Mouse (Mus musculus): ENCODE measurements around the gene Copg2. TPM values are rescaled to one million over a fixed set of nuclear protein-coding genes. Genes with fewer than 3 reads are reported as not detected.

Gene Copg2
- polyA plus RNA-seq, 1 experiment from 2014 or later: 25.2 TPM

DNA sequence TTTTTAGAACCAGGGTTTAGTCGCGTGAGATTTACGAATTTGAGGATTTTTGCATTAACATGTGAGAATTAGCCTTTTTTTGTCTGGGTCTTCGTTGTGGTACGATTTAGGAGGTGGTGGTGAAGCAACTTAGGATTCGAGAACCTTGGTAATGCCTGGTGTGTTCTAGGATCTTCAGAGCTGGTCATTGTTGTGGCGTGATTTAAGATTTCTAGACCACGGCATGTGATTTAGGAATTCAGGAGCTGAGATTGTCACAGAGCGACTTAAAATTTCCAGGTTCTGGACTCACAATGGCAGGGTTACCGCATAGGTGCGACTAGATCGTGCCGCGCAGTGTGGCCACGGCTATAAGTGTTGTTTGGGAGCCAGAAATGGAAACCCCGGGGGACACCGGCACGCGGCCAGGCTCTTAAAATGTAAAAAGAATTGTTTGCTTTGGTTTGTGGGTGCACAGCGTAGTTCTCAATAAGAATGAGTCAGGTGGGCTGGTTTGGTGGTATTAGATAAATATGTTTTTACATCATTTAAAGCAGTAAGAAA, 158.1 kb downstream of the Copg2 start:
- no peak for ATAC-seq
- WGBS: 49% methylated on average over 20 of the region's 20 CpGs
- Histone ChIP-seq H3K4me3 (ENCODE audit: low read length) (peak overlapping the region; percentile 63), H3K9me3 (ENCODE audit: control insufficient read depth, low read length) (peaks cover 34% of the 10 kb centered on the region), H3K36me3 (ENCODE audit: control insufficient read depth, insufficient read depth, low read length) (peaks cover 13% of the 10 kb centered on the region), H3K4me2 (ENCODE audit: low read length) (peak overlapping the region; percentile 59), H3K27me3 (replicated peaks; ENCODE audit: control insufficient read depth, insufficient read depth, low read length) (no peaks in the 10 kb centered on the region), H3K4me1 (ENCODE audit: control insufficient read depth, insufficient read depth, low read depth, low read length) (peaks cover 4% of the 10 kb centered on the region; the same call in 1 of the 2 replicates), H3K9ac (ENCODE audit: low read depth, low read length) (peak overlapping the region; percentile 78), H3K27ac (ENCODE audit: low read depth, low read length) (peak overlapping the region; percentile 90)

DNA sequence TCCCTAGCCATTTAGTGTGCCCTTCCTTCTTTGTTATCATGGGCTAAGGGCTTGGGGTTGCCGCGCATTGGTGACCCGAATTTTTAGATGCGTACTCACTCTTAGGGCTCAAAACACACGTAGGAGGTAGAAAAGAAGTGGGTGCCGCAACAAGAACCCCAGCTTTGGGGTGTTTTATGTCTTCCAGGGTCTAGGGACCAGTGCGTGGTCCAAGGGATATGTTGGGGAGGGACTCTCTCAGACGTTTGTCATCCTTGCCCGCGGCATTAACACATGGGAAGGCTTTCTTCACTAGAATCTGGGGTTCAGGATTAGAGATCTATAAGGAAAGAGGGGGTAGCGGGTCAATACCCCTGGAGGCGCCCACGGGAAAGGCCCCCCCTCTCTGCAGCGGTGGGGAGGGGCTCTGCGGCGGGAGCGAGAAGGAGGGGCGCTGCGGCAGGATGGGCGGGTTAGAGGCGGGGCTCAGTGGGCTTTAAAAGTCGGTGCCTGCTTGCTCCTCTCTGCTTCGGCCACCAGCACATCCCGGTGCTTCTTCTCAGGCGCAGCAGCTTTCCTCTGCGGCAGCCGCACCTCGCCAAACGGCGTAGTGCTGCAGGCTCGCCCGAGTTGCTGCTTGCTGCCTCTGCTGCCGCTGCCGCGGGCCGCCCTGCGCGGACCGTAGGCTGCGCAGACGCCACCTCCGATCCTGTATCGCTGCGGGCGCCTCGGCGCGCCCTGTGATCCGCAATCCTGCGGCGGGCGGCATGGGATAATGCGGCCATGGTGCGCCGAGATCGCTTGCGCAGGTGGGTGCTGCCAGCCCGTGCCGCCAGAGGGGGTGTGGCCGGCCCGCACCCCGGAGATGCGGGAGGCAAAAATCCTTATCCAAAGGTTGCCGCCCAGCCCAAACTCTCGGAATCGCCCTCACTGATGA, 158.8 kb downstream of the Copg2 start:
- peak overlapping the region; percentile 78 for H3K9ac ChIP-seq (ENCODE audit: low read depth, low read length)
- no peaks in the 10 kb centered on the region for H3K27me3 ChIP-seq (replicated peaks; ENCODE audit: control insufficient read depth, insufficient read depth, low read length)
- peak overlapping the region; percentile 59 for H3K4me2 ChIP-seq (ENCODE audit: low read length)
- H3K9me3 ChIP-seq (ENCODE audit: control insufficient read depth, low read length): peaks cover 34% of the 10 kb centered on the region
- peak; percentile 88 for ATAC-seq
- 47% methylated on average over 64 of the region's 66 CpGs for WGBS
- H3K4me3 ChIP-seq (ENCODE audit: low read length): peak overlapping the region; percentile 63
- H3K27ac ChIP-seq (ENCODE audit: low read depth, low read length): peak overlapping the region; percentile 90
- peaks cover 5% of the 10 kb centered on the region for H3K36me3 ChIP-seq (ENCODE audit: control insufficient read depth, insufficient read depth, low read length)
- peaks cover 4% of the 10 kb centered on the region; the same call in 1 of the 2 replicates for H3K4me1 ChIP-seq (ENCODE audit: control insufficient read depth, insufficient read depth, low read depth, low read length)

DNA sequence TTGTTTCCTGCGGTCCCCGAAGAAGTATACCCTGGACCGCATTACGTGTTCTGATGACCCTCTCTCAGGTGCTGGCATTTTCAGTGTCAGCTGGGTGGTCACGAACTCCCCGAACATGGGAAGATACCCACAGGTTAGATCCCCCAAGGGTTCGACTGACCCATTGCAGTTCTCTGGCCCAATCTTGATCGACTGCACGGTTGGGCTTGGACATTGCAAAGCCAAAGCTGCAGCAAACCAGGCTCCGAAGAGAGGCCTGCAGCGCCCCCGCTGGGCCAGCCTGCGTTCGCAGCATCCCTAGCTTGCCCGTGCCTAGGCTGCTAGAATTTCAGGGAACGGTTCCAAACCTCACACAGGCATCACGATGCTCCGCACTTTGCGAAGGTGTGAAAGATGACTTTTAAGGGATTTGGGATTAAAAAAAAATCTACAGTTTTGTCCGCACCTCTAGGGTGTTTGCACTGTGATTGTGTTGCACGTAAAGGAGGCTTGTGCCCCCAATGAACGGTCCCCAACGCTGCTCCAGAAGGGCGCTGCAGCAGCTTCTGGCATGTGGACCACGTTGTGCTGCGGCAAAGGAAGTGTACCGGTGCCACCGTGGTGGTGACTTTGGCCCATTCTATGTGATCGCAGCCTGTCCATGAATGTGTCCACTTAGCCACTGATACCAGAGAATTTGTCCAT, 159.6 kb downstream of the Copg2 start:
- no peaks in the 10 kb centered on the region for H3K27me3 ChIP-seq (replicated peaks; ENCODE audit: control insufficient read depth, insufficient read depth, low read length)
- peak overlapping the region; percentile 68 for H3K9ac ChIP-seq (ENCODE audit: low read depth, low read length)
- H3K4me1 ChIP-seq (ENCODE audit: control insufficient read depth, insufficient read depth, low read depth, low read length): peaks cover 4% of the 10 kb centered on the region; the same call in 1 of the 2 replicates
- no peaks in the 10 kb centered on the region for H3K36me3 ChIP-seq (ENCODE audit: control insufficient read depth, insufficient read depth, low read length)
- H3K9me3 ChIP-seq (ENCODE audit: control insufficient read depth, low read length): peaks cover 34% of the 10 kb centered on the region
- peak overlapping the region; percentile 63 for H3K4me3 ChIP-seq (ENCODE audit: low read length)
- H3K4me2 ChIP-seq (ENCODE audit: low read length): peak overlapping the region; percentile 59
- ATAC-seq: peak; percentile 87
- peak overlapping the region; percentile 72 for H3K27ac ChIP-seq (ENCODE audit: low read depth, low read length)
- WGBS: 54% methylated on average over 29 of the region's 29 CpGs

DNA sequence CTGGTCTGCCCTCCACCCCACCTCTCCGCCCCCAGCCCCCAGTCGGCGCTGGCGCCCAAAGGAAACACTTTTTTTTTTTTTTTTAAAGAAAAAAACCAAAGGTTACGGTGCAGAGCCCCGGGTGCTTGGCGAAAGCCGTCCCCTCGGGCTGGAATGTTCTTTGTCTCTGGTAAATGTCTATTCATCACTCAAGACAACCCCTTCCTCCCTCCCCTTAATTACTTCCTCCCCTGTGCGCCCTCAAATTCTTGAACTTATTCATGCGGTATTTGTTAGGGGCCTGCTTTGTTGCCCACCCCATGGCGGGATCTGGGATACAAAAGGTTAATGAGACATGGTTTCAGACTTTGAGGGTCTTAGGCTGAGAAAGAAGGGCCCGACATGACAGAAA, 160.2 kb downstream of the Copg2 start:
- Histone ChIP-seq H3K9me3 (ENCODE audit: control insufficient read depth, low read length) (peaks cover 34% of the 10 kb centered on the region), H3K4me3 (ENCODE audit: low read length) (no peak overlapping the region)
- no peak for ATAC-seq

DNA sequence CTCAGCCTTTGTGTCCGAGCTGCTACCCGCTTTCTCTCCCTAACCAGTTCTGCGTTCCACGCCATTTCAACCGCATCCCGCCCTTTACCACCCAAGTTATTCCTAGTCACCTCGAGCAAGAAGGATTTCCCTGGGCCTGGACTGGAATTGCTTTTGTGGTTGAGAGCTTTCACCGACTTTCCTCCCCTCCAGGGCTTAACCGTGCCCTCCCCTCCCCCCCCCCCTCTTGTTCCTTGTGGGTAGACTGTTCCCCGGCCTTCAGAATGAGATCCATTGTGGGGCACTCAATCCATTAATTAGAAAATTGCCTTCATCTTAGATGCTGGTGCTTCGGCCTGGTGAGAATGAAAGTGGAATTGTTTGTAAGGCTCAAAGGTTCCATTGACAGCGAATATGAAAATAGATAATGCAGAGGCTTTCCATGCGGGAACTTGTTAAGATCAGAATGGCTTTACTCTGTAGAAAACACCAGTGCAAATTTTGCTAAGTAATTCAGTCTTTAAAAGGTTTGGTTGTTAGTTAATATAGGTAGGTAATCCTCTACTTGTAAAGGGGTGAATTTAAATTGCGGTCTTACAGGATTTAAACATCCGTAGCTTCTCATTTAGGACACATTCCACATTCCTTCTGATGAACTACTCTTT, 160.7 kb downstream of the Copg2 start:
- Histone ChIP-seq H3K9me3 (ENCODE audit: control insufficient read depth, low read length) (peaks cover 34% of the 10 kb centered on the region), H3K36me3 (ENCODE audit: control insufficient read depth, insufficient read depth, low read length) (no peaks in the 10 kb centered on the region), H3K4me1 (ENCODE audit: control insufficient read depth, insufficient read depth, low read depth, low read length) (peaks cover 4% of the 10 kb centered on the region; the same call in 1 of the 2 replicates), H3K4me3 (ENCODE audit: low read length) (peak overlapping the region; percentile 13; the same call in 1 of the 2 replicates), H3K27me3 (replicated peaks; ENCODE audit: control insufficient read depth, insufficient read depth, low read length) (no peaks in the 10 kb centered on the region), H3K4me2 (ENCODE audit: low read length) (peak overlapping the region; percentile 25), H3K27ac (ENCODE audit: low read depth, low read length) (peak overlapping the region; percentile 54), H3K9ac (ENCODE audit: low read depth, low read length) (peak overlapping the region; percentile 20; the same call in 1 of the 2 replicates)
- no peak for ATAC-seq
- WGBS: 51% methylated on average over 15 of the region's 15 CpGs

More for the DNA sequence above, 160.2 kb downstream of the Copg2 start:
- Histone ChIP-seq H3K4me1 (ENCODE audit: control insufficient read depth, insufficient read depth, low read depth, low read length) (peaks cover 4% of the 10 kb centered on the region; the same call in 1 of the 2 replicates), H3K27me3 (replicated peaks; ENCODE audit: control insufficient read depth, insufficient read depth, low read length) (no peaks in the 10 kb centered on the region), H3K36me3 (ENCODE audit: control insufficient read depth, insufficient read depth, low read length) (no peaks in the 10 kb centered on the region), H3K4me2 (ENCODE audit: low read length) (peak overlapping the region; percentile 18; the same call in 1 of the 2 replicates), H3K9ac (ENCODE audit: low read depth, low read length) (no peak overlapping the region), H3K27ac (ENCODE audit: low read depth, low read length) (peak overlapping the region; percentile 41)
- WGBS: 54% methylated on average over 13 of the region's 13 CpGs

DNA sequence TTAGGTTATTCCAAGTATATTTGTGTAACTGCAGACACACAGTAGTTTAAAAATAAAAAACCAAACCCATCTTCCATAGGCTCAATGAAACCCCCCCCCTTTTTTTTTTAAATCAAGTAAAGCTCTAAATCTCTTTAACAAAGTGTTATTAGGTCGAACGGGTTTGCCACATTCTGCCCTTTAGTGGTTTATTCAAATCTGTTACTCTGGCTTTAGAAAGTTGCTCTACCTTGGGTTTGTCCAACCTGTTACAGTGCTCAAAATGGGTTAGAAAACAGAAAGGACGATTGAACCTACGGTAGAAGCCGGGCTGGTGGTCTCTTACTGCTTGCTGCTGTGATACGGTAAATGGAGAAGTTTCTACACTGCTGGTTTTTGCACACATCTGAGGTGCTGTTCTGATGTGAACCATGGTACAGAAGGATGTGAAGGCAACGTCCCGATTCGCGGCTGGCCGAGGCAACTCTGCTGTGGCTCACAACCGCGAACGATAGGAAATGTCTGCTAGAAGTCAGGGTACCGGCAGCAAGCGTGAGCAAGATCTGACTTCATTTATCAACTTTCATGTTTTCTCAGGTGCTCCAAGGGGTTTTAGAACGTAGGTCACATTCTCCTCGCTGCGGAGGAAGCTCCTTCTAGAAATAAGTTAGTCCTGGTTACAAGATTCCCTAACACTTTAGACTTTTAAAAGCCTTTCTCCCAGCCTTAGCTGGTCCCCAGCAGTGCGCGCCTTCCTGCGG, 161.4 kb downstream of the Copg2 start:
- ATAC-seq: no peak
- H3K27ac ChIP-seq (ENCODE audit: low read depth, low read length): peak overlapping the region; percentile 54
- H3K4me2 ChIP-seq (ENCODE audit: low read length): peak overlapping the region; percentile 25
- peaks cover 34% of the 10 kb centered on the region for H3K9me3 ChIP-seq (ENCODE audit: control insufficient read depth, low read length)
- no peaks in the 10 kb centered on the region for H3K27me3 ChIP-seq (replicated peaks; ENCODE audit: control insufficient read depth, insufficient read depth, low read length)
- H3K9ac ChIP-seq (ENCODE audit: low read depth, low read length): peak overlapping the region; percentile 20
- no peaks in the 10 kb centered on the region for H3K4me1 ChIP-seq (ENCODE audit: control insufficient read depth, insufficient read depth, low read depth, low read length)
- H3K4me3 ChIP-seq (ENCODE audit: low read length): peak overlapping the region; percentile 13; the same call in 1 of the 2 replicates
- WGBS: 52% methylated on average over 22 of the region's 22 CpGs
- no peaks in the 10 kb centered on the region for H3K36me3 ChIP-seq (ENCODE audit: control insufficient read depth, insufficient read depth, low read length)

DNA sequence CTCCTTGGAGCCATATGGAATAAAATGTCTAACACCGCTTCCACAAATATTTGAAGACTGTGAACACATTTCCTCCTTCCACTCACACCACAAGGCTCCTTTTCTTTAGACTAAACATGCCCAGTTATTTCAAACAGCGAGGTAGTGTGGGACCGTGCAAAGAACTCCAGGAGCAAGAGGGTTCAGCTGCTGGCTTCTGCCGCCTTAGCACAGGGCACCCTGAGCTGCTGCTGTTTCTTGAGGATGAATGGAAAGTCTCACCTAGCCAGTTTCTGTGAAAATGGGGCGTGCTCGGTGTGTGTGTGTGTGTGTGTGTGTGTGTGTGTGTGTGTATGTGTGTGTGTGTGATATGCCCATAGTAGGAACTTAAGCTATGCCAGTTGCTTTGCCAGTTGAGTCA, 162.1 kb downstream of the Copg2 start:
- Histone ChIP-seq H3K4me2 (ENCODE audit: low read length) (no peak overlapping the region), H3K27ac (ENCODE audit: low read depth, low read length) (no peak overlapping the region), H3K4me1 (ENCODE audit: control insufficient read depth, insufficient read depth, low read depth, low read length) (no peaks in the 10 kb centered on the region), H3K4me3 (ENCODE audit: low read length) (no peak overlapping the region), H3K9me3 (ENCODE audit: control insufficient read depth, low read length) (peaks cover 34% of the 10 kb centered on the region), H3K36me3 (ENCODE audit: control insufficient read depth, insufficient read depth, low read length) (no peaks in the 10 kb centered on the region), H3K27me3 (replicated peaks; ENCODE audit: control insufficient read depth, insufficient read depth, low read length) (no peaks in the 10 kb centered on the region), H3K9ac (ENCODE audit: low read depth, low read length) (no peak overlapping the region)
- 71% methylated on average over 6 of the region's 6 CpGs for WGBS
- ATAC-seq: no peak

DNA sequence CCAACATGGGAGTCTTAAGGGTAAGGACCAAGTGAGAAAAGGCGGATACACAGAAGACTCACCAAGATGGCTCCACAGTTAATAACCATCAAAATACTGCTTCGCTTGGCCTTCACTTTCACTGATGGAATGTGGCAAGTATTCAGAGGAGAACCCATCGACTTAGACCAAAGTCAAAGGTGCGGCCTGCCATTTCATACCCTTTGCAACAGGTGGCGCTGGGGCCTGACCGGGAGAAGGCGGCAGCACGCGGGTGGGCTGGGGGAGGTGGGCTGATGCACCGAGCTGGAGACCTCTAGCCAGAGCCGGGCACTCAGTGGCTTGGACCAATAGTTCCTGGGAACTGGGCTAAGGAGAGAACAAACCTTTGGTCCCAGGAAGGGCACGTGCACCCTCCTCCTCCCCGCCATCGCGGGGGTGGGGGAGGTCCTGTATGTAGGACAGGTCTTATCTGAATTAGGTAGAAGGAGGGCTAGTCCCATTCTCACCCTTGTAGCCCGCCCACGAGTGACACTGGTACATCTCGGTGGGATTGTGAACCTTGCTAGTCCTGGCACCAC, 163.9 kb downstream of the Copg2 start:
- H3K27me3 ChIP-seq (replicated peaks; ENCODE audit: control insufficient read depth, insufficient read depth, low read length): no peaks in the 10 kb centered on the region
- H3K36me3 ChIP-seq (ENCODE audit: control insufficient read depth, insufficient read depth, low read length): no peaks in the 10 kb centered on the region
- H3K4me2 ChIP-seq (ENCODE audit: low read length): no peak overlapping the region
- ATAC-seq: no peak
- H3K27ac ChIP-seq (ENCODE audit: low read depth, low read length): no peak overlapping the region
- H3K9me3 ChIP-seq (ENCODE audit: control insufficient read depth, low read length): peaks cover 21% of the 10 kb centered on the region
- H3K9ac ChIP-seq (ENCODE audit: low read depth, low read length): no peak overlapping the region
- WGBS: 44% methylated on average over 15 of the region's 18 CpGs
- no peaks in the 10 kb centered on the region for H3K4me1 ChIP-seq (ENCODE audit: control insufficient read depth, insufficient read depth, low read depth, low read length)
- H3K4me3 ChIP-seq (ENCODE audit: low read length): no peak overlapping the region
